Mouse (Mus musculus) kidney, adult 2 months (tissue): ENCODE data around the gene Cps1.

Experiments used
- CTCF ChIP-seq: fragments of 200-500 bp; conservative IDR thresholded peaks from 2 replicates; pipeline ENCODE4 v1.5.1; 2011; ENCODE audit warnings: low read depth, mild to moderate bottlenecking, control low read depth, low read length, moderate library complexity, mixed read lengths; ENCODE audit not compliant: insufficient read depth, insufficient read length
- POLR2A ChIP-seq: fragments of 200-500 bp; IDR thresholded peaks from one replicate; pipeline ENCODE4 v1.6.1; 2011; ENCODE audit warnings: low read depth, low read length, control low read depth

- TF ChIP-seq CTCF (no peak), POLR2A (no peak)
Observed at GRCm38 (mm10) chr1:67122797-67123196, at the start of gene Cps1.
